Mouse (Mus musculus): ENCODE measurements at regions not wholly inside any gene's neighbourhood (a gene's known extent, or its start where the extent isn't known, plus 50 kb on each side); places are given as distances from the start of the nearest gene placed in this dataset.

- no peak for DNase-seq
Measured at GRCm38 (mm10) chr8:126877039-126877365, 68.6 kb downstream of the Tomm20 start.

- peak; percentile 92 for DNase-seq
Measured at GRCm38 (mm10) chr8:126876300-126877038, 69.2 kb downstream of the Tomm20 start.

DNA sequence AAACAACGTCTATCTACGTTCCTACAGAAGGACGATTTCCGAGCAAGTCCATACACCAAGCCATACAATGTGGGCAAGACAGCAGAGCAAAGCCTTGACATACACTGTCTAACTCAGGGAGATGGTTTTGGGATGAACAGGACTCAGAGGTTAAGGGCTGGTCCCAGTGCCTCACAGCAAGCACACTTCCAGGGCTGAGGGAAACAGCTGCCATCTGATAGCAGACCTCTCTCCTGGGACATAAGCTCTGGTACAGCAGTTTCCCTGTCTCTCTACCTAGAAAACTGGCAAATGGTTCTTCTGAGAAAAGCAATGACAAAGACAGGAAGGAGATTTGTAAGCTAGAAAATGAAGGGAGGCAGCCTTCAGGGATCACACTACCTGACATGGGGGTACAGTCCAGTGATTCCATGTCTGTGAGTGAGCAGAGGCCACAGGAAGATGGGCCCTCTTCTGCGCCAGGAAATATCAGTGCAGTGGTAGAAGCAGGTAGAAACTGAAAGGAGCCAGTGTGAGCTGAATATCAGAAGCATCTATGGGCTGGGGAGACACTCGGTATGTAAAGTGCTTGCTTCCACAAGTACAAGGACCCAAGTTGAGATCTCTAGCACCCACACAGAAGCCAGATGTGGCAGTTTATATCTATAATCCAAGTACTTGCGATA lies 70.0 kb downstream of the Tomm20 start:
- peak; percentile 80 for DNase-seq

- no peak for DNase-seq
Measured at GRCm38 (mm10) chr8:126874846-126875245, 70.8 kb downstream of the Tomm20 start.

DNA sequence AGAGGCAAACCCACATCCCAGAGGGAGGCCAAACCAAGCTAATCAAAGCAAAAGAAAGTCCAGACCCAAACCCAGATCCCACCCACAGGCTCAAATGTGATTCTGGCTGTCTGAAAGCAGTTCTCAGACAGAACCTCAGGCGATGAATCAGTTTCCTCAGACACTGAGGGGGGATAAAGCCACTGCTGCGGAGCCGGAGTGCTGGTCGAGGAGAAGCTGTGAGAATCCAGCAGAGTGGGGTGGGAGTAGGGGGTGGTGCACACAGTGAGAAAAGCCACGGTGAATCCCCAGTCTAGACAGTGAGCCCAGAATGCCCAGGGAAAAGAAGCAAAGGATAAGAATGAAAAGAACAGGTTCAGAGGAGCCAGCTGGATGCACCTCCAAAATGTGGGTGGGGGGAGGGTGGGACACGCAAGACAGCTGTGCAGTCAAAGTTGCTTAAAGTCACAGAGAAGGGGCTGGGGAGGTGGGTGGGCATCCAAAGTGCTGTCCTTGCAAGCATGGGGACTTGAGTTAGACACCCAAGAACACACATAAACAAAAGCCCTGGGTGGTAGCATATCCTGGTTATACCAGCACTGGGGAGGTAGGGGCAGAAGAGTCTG lies 71.4 kb downstream of the Tomm20 start:
- peak; percentile 76 for DNase-seq

DNA sequence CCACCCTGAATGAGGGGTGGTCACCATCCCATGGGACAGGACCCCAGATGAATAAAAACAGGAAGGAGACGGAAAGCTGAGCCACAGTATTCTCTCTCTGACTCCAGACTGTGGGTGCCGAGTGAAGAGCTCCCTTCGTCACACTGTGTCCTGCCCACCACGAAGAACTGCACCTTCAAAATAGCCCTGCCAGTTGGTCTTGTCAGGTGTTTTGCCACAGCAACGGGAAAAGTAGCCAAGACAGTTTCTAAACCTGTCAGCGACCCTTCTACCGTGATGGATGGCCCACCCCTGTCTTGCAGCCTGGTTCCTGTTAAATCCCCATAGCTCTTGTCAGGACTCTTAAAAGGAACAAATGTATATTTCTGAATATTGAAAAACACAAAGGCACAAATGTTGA lies 72.3 kb downstream of the Tomm20 start:
- DNase-seq, result no peak

DNA sequence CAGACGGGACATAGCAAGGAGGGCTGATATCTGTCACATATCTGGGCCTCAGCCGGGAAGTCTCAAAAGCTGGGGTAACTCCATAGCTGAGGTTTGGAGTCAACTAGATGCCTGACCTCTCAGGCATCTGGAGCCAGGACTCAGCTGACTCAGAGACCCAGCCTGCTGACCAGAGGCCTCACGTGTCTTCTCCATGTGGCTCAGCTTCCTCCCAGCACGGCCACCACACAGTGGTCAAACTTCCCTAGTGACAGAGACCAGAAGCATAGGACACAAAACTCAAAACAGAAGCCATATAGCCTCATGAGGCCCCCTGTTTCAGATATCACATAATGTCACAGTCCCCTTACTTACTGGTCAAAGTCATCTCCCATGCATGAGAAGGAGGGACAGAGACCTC lies 73.1 kb downstream of the Tomm20 start:
- peak; percentile 99 for DNase-seq

DNA sequence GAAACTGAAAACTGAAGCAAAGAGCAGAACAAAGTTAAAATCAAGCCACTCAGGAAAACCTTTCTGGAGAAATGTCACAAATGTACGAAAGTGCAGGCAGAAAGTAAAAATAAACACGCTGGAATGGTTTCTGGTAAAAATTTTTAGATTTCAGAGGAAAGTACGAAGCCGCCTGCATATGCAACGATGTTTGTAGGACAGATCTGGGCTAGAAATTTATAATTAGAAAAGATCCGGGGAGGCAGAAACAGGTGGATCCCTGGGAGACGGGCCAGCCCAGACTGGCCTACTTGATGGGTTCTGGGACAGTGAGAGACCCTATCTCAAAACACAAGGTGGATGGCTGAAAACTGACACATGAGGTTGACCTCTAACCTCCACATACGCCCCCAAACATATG lies 73.5 kb downstream of the Tomm20 start:
- DNase-seq, result no peak

- DNase-seq, result peak; percentile 97
Measured at GRCm38 (mm10) chr8:126869464-126869850, 76.2 kb downstream of the Tomm20 start.

DNA sequence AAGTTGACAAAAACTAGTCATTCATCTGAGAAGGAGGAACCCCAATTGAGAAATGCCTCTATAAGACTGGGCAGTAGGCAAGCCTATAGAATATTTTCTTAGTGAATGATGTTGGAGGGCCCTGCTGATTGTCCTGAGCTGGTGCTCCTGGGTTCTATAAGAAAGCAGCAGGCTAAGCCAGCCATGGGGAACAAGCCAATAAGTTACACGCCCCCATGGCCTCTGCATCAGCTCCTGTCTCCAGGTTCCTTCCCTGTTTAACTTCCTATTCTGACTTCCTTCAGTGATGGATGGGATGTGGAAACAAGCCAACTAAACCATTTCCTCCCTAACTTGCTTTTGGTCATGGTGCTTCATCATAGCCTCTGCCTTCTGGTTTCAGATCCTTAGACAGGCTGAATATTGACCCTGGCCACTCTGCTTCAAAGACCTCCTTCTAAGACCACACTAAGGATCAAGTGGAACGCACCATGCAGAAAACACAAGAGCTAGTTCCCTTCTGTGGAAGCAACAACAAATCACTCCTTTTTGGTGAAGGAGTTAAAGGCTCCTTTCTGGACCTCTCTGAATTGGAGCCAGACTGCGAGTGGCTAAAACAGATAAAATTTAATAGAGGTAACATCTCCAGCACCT lies 76.7 kb downstream of the Tomm20 start:
- peak; percentile 97 for DNase-seq

DNA sequence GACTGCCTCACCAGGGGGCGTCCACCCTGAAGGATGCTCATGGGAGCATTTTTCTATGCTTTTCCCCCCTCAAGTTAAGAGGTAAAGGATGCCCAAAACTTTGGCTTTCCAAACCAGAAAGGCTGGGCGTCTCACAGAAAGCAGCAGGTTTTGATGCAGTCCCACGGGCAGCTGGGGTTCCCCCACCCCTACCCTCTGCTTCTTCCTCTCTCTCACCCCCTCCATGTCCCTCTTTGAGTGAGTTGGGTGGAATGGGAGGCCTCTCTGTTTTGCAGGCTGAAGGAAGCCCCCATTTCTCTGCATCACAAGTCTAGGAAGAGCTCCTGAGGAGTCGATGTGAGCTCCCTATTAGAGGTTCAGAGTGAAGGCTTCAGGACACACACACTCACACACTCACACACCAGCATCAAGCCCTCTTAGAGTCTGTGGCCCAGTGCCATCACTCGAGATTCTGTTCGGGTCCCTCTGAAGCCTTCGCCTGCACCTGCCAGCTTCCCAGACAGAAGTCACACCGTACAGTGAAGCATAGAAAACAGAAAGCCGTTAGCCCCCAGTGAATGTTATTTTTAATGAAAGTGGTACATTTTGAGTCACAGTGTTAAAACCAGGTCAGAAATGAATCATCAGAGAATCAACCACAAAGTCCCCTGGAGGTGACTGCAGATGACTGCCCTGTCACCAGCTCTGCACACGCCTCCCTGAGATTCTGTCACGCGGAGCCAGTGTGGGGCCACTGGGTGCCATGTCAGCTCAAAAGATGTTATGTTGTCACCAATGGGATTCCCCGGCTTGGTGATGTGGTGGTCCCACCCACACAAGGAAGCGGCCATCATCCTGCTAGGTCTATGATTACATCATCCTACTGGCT lies 78.3 kb downstream of the Tomm20 start:
- peak; percentile 96 for DNase-seq

GRCm38 (mm10) chr8:126864314-126864948 lies 81.2 kb downstream of the Tomm20 start:
- no peak for DNase-seq

GRCm38 (mm10) chr8:126863661-126864060 lies 82.0 kb downstream of the Tomm20 start:
- peak; percentile 96 for DNase-seq

GRCm38 (mm10) chr8:126861754-126862153 lies 83.9 kb downstream of the Tomm20 start:
- peak; percentile 90 for DNase-seq

GRCm38 (mm10) chr8:126860630-126861029 lies 85.0 kb downstream of the Tomm20 start:
- no peak for DNase-seq

- no peak for DNase-seq
Measured at GRCm38 (mm10) chr8:126859706-126860424, 85.8 kb downstream of the Tomm20 start.

DNA sequence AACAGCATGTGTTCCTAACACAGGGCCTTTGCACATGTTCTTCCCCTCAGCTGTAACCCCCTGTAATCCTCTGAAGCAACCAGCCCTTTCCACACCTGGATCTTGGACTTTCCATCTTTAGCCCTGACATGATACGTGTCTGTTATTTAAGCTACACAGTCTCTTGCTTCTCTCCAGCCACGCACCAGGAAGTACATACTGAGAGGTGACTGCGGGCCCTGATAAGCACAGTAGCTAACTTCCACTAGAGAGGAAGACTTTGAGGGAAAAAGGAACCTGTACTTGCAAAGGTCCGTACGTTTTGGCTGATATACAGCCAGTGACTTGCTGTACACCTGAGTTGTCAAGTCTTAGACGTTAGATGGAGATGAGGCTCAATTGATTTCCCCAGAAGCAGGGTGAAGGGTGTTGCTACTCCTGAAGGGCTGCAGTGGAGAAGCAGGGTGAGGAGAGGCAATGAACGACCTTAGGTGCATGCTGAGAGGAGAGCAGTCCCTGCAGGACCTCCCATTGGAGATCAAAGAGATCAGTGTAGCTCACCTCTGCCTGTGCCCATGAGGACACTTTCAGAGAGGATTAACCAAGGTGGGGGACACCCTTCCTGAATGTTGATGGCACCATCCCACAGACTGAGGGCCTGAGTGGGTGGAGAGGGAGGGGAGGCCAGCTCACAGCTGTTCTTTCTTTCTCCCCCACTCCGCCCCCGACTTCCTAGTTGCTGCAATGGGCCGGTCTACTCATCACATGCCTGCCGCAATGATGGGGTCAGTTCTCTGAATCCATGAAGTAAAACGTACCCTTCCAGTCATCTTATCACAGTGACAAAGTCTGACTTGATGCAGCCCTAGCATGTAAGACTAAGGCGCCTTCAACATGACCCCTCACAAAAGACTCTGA lies 88.1 kb downstream of the Tomm20 start:
- peak; percentile 92 for DNase-seq

- DNase-seq, result no peak
Measured at GRCm38 (mm10) chr8:126855914-126856313, 89.7 kb downstream of the Tomm20 start.

DNA sequence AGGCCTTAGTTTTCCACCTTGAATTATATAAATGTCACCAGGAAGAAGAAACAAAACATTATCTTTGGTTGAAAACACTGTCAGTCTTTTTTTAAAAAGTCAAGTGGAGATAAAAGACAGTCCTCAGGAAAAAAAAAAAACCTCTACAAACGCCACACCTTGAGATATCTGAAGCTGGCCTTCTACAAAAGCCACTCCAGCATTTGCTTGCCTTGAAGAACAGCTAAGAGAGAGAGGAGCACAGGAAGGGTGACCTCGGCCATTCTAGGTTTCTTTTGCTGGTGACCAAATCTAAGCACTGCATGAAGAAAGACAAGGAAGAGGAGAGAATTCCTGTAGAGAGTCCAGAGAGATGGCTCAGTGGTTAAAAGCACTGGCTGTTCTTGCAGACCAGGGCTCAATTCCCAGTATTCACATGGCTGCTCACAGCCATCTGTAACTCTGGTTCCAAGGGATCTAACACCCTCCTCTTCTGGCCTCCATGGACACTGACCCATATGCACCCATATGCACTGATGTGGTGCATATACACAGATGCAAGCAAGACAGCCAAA lies 90.5 kb downstream of the Tomm20 start:
- DNase-seq, result peak; percentile 93

All from heart, adult 11 months (tissue).